Mouse (Mus musculus) testis, adult 2 months (tissue): ENCODE data around the gene Smok2a. TPM values are rescaled to one million over a fixed set of nuclear protein-coding genes. Genes with fewer than 3 reads are reported as not detected.
A peak's percentile ranks its signal among the peaks of the same experiment; 100 is the strongest.
"Not testable (repeated sequence)": the region's sequence is repeated elsewhere in the genome, so short reads cannot be mapped to it uniquely, and the experiment has no call there.

ENCODE experiments used
- H3K27ac ChIP-seq: fragments of 200-500 bp; 2 replicates; pipeline ENCODE4 v1.5.1; 2012; ENCODE audit warnings: low read depth, low read length; ENCODE audit not compliant: control insufficient read depth, insufficient read depth
- H3K27me3 ChIP-seq: fragments of 200-500 bp; 2 replicates; pipeline ENCODE4 v1.6.1; 2012; ENCODE audit warnings: mild to moderate bottlenecking, low read length, moderate library complexity; ENCODE audit not compliant: control insufficient read depth, insufficient read depth
- H3K36me3 ChIP-seq: fragments of 200-500 bp; 2 replicates; pipeline ENCODE4 v1.6.1; 2012; ENCODE audit warnings: mild to moderate bottlenecking, low read length; ENCODE audit not compliant: control insufficient read depth, insufficient read depth
- H3K4me1 ChIP-seq: fragments of 200-500 bp; 2 replicates; pipeline ENCODE4 v1.6.1; 2012; ENCODE audit warnings: low read length; ENCODE audit not compliant: control insufficient read depth, insufficient read depth
- H3K4me3 ChIP-seq: fragments of 200-500 bp; 2 replicates; pipeline ENCODE4 v1.5.1; 2012; ENCODE audit warnings: low read depth, mild to moderate bottlenecking, low read length, moderate library complexity, mixed read lengths; ENCODE audit not compliant: control insufficient read depth
- CTCF ChIP-seq: fragments of 200-500 bp; IDR thresholded peaks from 2 replicates; pipeline ENCODE4 v1.5.1; 2012; ENCODE audit warnings: low read depth, mild to moderate bottlenecking, inconsistent platforms, low read length, moderate library complexity; ENCODE audit not compliant: control insufficient read depth, insufficient read depth, insufficient replicate concordance
- POLR2A ChIP-seq: fragments of 200-500 bp; IDR thresholded peaks from 2 replicates; pipeline ENCODE4 v1.6.1; 2012; ENCODE audit warnings: low read depth, mild to moderate bottlenecking, inconsistent platforms, low read length, moderate library complexity; ENCODE audit not compliant: control insufficient read depth
- polyA plus RNA-seq: library from polyadenylated mRNA; depleted of rRNA; stranded (reverse); fragments of >200 nt; gene quantifications from 2 replicates; pipeline ENCODE4 v1.2.3, GENCODE M21; 2012; rRNA removed

Smok2a gene
- polyA plus RNA-seq: 4.2 and 5.8 TPM in 2 replicates

DNA sequence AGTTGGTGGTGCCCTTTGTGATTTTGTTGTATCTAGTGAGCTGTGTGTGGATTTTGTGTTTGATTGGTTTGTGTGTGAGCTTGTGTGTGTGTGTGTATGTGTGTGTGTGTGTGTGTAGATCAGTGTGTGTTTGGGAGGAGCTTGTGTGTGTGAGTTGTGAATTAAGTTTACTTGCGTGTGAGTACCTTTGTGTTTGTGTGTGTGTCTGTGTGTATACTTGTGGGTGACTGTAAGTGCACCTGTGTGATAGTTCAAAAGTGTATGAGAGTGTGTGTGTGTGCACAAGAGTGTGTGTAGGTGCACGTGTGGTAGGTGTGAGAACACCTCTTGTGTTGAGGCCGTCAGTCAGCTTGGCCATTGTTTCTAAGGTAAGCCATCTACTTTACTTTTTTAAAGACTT, at the start of gene Smok2a:
Gene Smok2a (plus strand): TSS at position 301 of the 400 bp plus-strand sequence.
- Histone ChIP-seq H3K36me3 (no peaks in the 10 kb centered on the region), H3K4me1 (no peaks in the 10 kb centered on the region), H3K4me3 (peak within 1 kb of the TSS; percentile 60), H3K27ac (no peak within 1 kb of the TSS), H3K27me3 (no peaks in the 10 kb centered on the region)
- TF ChIP-seq POLR2A (no peak), CTCF (no peak)

GRCm38 (mm10) chr17:13173578-13173977, 47.4 kb upstream of the Smok2a start:
- not testable (repeated sequence) for H3K4me3 ChIP-seq, H3K27me3 ChIP-seq, H3K27ac ChIP-seq, H3K36me3 ChIP-seq, H3K4me1 ChIP-seq

DNA sequence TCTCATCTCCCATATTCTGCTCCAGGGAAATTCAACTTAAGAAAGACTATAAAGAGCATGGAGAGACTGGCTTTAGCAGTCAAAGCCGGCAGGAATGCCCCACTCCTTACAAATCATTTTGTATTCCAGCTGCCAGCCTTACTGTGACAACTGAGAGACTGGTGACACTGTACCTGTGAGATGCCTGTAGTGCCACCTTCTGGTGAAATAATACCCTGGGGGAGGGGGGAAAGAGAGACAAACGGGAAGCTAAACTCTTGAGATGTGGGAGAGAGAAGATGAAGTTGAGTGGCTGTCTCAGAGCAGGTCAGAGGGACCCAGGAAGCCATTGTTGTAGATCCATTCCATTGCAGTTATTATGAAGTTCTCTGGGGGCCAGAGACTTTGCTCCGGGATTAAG, 47.0 kb upstream of the Smok2a start:
- not testable (repeated sequence) for H3K4me1 ChIP-seq, H3K36me3 ChIP-seq, H3K27me3 ChIP-seq, H3K27ac ChIP-seq, H3K4me3 ChIP-seq

GRCm38 (mm10) chr17:13175609-13176008, 45.4 kb upstream of the Smok2a start:
- H3K27ac ChIP-seq, H3K36me3 ChIP-seq, H3K4me3 ChIP-seq, H3K4me1 ChIP-seq, H3K27me3 ChIP-seq: not testable (repeated sequence)

DNA sequence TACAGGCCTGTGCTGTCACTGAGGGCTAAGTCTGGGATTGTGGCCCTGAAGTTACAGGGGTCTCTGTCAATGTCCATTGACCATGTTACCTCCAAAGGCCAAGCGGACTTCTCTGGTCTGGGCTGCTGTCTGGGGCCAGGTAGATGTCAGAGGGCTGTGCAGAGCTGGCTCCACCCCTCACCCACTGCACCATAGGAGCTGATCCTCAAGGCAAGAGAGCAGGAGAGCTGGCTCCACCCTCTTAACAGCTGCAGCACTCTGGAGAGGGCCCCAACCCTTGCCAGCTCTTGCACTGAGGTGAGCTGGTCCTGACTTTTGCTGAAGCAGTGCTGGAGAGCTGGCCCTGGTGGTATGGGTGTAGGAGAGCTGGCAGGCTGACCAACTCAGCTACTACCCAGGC, 43.2 kb upstream of the Smok2a start:
- H3K27me3 ChIP-seq, H3K4me3 ChIP-seq, H3K36me3 ChIP-seq, H3K4me1 ChIP-seq, H3K27ac ChIP-seq: not testable (repeated sequence)

DNA sequence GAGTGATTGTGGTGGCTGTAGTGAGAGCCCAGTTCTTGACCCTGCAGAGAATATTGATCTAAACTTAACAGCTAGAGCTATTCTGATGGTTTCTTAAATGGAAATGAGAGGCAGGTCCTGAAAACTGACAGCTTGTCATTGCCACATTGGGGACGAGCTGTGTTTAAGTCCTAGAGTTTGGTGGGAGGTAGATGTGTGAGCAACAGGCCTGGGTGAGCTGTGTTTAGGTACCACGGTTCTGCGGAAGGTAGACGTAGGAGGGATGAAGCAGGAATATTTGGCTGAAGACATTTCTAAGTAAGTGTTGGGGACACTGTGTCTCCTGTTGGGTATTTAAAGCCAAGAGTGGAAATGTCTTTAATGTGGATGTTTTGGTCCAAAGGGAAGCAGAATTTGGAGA, 42.0 kb upstream of the Smok2a start:
- not testable (repeated sequence) for H3K27ac ChIP-seq, H3K4me1 ChIP-seq, H3K36me3 ChIP-seq, H3K27me3 ChIP-seq, H3K4me3 ChIP-seq

GRCm38 (mm10) chr17:13180491-13180890, 40.5 kb upstream of the Smok2a start:
- H3K27me3 ChIP-seq, H3K36me3 ChIP-seq, H3K4me3 ChIP-seq, H3K4me1 ChIP-seq, H3K27ac ChIP-seq: not testable (repeated sequence)

GRCm38 (mm10) chr17:13182712-13183111, 38.3 kb upstream of the Smok2a start:
- not testable (repeated sequence) for H3K36me3 ChIP-seq, H3K27ac ChIP-seq, H3K27me3 ChIP-seq, H3K4me1 ChIP-seq, H3K4me3 ChIP-seq

GRCm38 (mm10) chr17:13184514-13184913, 36.5 kb upstream of the Smok2a start:
- not testable (repeated sequence) for H3K4me1 ChIP-seq, H3K27me3 ChIP-seq, H3K4me3 ChIP-seq, H3K36me3 ChIP-seq, H3K27ac ChIP-seq

GRCm38 (mm10) chr17:13186541-13186940, 34.4 kb upstream of the Smok2a start:
- H3K4me1 ChIP-seq, H3K4me3 ChIP-seq, H3K36me3 ChIP-seq, H3K27me3 ChIP-seq, H3K27ac ChIP-seq: not testable (repeated sequence)

- not testable (repeated sequence) for H3K36me3 ChIP-seq, H3K27me3 ChIP-seq, H3K27ac ChIP-seq, H3K4me1 ChIP-seq, H3K4me3 ChIP-seq
These were observed 33.4 kb upstream of the Smok2a start for GRCm38 (mm10) chr17:13187621-13188020.

DNA sequence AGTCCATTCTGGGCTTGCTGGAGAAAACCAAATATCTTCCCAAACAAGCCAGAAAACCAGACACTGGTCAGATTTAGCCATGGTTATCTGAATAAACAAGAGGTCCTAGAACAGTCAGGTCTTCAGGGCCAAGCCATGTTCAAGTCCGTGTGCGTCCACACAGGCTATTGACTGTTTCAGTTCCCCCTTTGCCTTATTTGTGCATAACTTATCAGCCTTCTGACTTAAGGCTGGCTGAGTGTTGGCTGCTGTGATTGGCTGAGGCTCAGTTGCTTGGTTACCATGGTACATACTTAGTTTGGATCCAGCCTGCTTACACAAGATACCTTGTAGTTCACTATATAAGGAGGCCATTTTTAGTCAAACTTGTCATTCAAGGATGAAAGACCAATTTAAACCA, 32.1 kb upstream of the Smok2a start:
- not testable (repeated sequence) for H3K36me3 ChIP-seq, H3K4me1 ChIP-seq, H3K27me3 ChIP-seq, H3K27ac ChIP-seq, H3K4me3 ChIP-seq
